Mouse (Mus musculus) 3T3-L1 (cell line): Measurements from ENCODE around the gene Gm4836.
"Not testable (repeated sequence)": the region's sequence is repeated elsewhere in the genome, so short reads cannot be mapped to it uniquely, and the experiment has no call there.

ENCODE experiments used
- DNase-seq: peaks from one replicate; pipeline ENCODE4 v3.0.0-alpha.2; 2015; ENCODE audit warnings: low read depth, low spot score

Gm4836 gene

GRCm38 (mm10) chrX:28293532-28293931 lies at the start of gene Gm4836:
TSS of gene Gm4836 (minus strand) at chrX:28293632.
- not testable (repeated sequence) for DNase-seq
